Mouse (Mus musculus): ENCODE data around the gene Tmem87b. TPM values are rescaled to one million over a fixed set of nuclear protein-coding genes. Genes with fewer than 3 reads are reported as not detected.

The Tmem87b gene
- total RNA-seq, 2 experiments from 2014 or later, result 31.8 to 34.3 TPM

GRCm38 (mm10) chr2:128865061-128865460 is 47.1 kb downstream of the Tmem87b start:
- intact Hi-C loops (cut with DNase I), result loop anchor here (10.0 kb wide), 1 partner anchor 390 kb away; no protein-coding TSS in a partner anchor
- DNase-seq (ENCODE audit: extremely low spot score in 1 of 2, low spot score in 2 of 2), result no peak

- intact Hi-C loops (cut with DNase I), result no loop called here
- DNase-seq (ENCODE audit: extremely low spot score in 1 of 2, low spot score in 2 of 2), result no peak
Measured at GRCm38 (mm10) chr2:128871656-128872055, 53.7 kb downstream of the Tmem87b start.

GRCm38 (mm10) chr2:128872256-128872655 is 54.3 kb downstream of the Tmem87b start:
- intact Hi-C loops (cut with DNase I), result no loop called here
- DNase-seq (ENCODE audit: extremely low spot score in 1 of 2, low spot score in 2 of 2), result no peak

- intact Hi-C loops (cut with DNase I), result no loop called here
- no peak for DNase-seq (ENCODE audit: extremely low spot score in 1 of 2, low spot score in 2 of 2)
Measured at GRCm38 (mm10) chr2:128875526-128875925, 57.6 kb downstream of the Tmem87b start.

- intact Hi-C loops (cut with DNase I), result no loop called here
- no peak for DNase-seq (ENCODE audit: extremely low spot score in 1 of 2, low spot score in 2 of 2)
Measured at GRCm38 (mm10) chr2:128881236-128881635, 63.3 kb downstream of the Tmem87b start.

GRCm38 (mm10) chr2:128885225-128885811 is 67.4 kb downstream of the Tmem87b start:
- DNase-seq (ENCODE audit: extremely low spot score in 1 of 2, low spot score in 2 of 2), result no peak
- intact Hi-C loops (cut with DNase I), result no loop called here

- DNase-seq (ENCODE audit: extremely low spot score in 1 of 2, low spot score in 2 of 2), result no peak
- intact Hi-C loops (cut with DNase I), result no loop called here
Measured at GRCm38 (mm10) chr2:128887866-128888550, 70.1 kb downstream of the Tmem87b start.

GRCm38 (mm10) chr2:128890661-128891335 is 72.9 kb downstream of the Tmem87b start:
- DNase-seq (ENCODE audit: extremely low spot score in 1 of 2, low spot score in 2 of 2), result no peak
- intact Hi-C loops (cut with DNase I), result no loop called here

- intact Hi-C loops (cut with DNase I), result no loop called here
- no peak for DNase-seq (ENCODE audit: extremely low spot score in 1 of 2, low spot score in 2 of 2)
Measured at GRCm38 (mm10) chr2:128892180-128892721, 74.3 kb downstream of the Tmem87b start.

- DNase-seq (ENCODE audit: extremely low spot score in 1 of 2, low spot score in 2 of 2), result no peak
- intact Hi-C loops (cut with DNase I), result no loop called here
Measured at GRCm38 (mm10) chr2:128902843-128903242, 84.9 kb downstream of the Tmem87b start.

GRCm38 (mm10) chr2:128903661-128904060 is 85.7 kb downstream of the Tmem87b start:
- DNase-seq (ENCODE audit: extremely low spot score in 1 of 2, low spot score in 2 of 2), result no peak
- intact Hi-C loops (cut with DNase I), result no loop called here

Other genes starting within 250 kb of the Tmem87b start
- gene Spdye4c, start 226.9 kb upstream of the Tmem87b start, total RNA-seq (2021), result not detected
- 10 to 100 TPM; 71.4 to 80.0 TPM for gene Anapc1, start 130.7 kb upstream of the Tmem87b start, total RNA-seq (2021)
- gene Mertk, start 119.2 kb upstream of the Tmem87b start, total RNA-seq (2021), result 10 to 100 TPM; 10.4 to 23.6 TPM
- 1 to 10 TPM; 5.3 to 5.5 TPM for gene Fbln7, start 44.9 kb downstream of the Tmem87b start, total RNA-seq (2021)
- 1 to 10 TPM; 7.1 to 8.2 TPM for gene Zc3h8, start 126.0 kb downstream of the Tmem87b start, total RNA-seq (2021)
- 10 to 100 TPM; 11.3 to 12.2 TPM for gene Zc3h6, start 149.3 kb downstream of the Tmem87b start, total RNA-seq (2021)
- 10 to 100 TPM in 1 of 2 experiments, 1 to 10 TPM in 1; 8.7 to 11.8 TPM for gene Gm10762, start 149.6 kb downstream of the Tmem87b start, total RNA-seq (2021)
- under 1 TPM in 1 of 2 experiments, not detected in 1; 0.26 TPM for gene Vinac1, start 230.1 kb downstream of the Tmem87b start, total RNA-seq (2021)
- 10 to 100 TPM; 85.0 to 90.5 TPM for gene Ttl, start 247.8 kb downstream of the Tmem87b start, total RNA-seq (2021)